Mouse (Mus musculus) urinary bladder, postnatal 4 days (tissue): Measurements from ENCODE around the gene Hnrnpab.

Experiments used
- DNase-seq, 2 experiments: peaks; one replicate each; pipeline ENCODE4 v3.0.0; 2021 to 2022; ENCODE audit warnings: low spot score in 2 of 2

Hnrnpab gene

DNA sequence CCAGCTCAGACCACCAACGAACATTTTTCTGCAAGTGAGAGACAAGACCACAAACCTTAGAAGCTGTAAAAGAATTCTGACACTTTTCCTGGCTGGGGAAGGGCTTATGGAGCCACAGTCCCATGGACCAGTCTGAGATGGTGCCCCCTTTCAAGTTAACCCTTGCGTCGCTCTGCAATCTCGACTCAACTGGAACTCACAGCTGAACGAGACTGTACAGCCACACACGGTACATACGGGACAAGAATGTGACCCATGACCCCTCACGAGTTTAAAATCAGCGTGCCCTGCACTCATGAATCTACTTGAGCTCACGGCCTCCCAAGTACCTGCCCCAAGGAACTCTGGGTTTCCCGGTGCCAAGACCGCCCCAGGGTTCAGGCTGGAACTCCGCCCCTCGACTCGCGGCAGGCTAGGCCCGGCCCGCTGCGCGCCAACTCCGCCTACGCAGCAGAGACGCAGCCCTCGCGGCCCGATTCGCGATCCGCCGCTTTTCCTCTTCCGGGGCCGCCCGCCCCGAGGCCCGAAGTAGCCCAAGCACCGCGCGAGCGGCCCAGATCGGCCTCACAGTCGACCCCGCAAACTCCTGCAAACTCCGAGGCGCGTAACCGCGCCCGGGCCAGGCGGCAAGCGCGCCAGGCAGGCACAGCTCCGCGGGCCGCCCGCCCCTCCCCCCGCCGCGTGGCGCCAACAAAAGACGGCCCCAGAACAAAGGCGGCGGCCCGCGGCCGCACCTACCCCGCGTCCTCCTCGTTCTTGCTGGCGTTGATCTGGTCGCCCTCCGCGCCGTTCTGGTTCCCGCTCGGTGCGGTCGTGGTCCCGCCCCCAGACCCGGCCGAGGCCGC lies 823 bp downstream of the Hnrnpab start:
- DNase-seq, result peak; percentile 85 to 88

DNA sequence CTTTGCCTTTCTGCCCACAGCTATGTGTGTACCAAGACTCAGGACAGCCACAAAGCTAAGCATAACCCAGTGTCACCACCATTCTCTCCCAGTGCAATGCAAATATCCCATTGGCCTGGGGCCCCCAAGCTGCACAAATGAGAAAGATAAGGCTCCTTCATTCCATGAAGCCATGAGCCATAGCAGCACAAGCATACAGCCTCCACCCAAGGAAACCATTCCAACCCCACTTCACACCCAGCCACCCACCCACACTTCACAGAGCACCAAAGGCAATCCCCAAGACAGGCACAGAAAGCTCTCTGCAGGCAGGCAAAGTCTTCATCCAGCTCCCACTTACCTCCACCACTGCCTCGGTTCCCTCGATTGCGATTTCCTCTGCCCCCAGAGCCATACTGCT lies 4.4 kb downstream of the Hnrnpab start:
- no peak for DNase-seq

DNA sequence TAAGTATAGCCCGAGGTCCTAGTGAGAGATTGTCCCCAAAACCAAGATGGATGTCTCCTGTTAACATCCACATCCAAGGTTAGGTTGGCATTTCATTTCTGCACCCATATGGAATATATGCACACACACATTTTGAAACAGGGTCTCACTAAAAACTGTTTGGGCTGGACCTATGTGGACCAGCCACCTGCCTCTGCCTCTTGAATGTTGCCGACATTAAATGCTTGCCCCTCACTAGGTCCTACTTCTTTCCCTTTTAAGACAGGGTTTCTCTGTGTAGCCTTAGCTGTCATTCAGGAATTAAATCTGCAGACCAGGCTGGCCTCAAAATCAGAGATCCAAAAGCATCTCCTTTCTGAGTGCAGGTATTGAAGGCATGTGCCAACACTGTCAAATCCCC lies 9.1 kb downstream of the Hnrnpab start:
- DNase-seq, result no peak

DNA sequence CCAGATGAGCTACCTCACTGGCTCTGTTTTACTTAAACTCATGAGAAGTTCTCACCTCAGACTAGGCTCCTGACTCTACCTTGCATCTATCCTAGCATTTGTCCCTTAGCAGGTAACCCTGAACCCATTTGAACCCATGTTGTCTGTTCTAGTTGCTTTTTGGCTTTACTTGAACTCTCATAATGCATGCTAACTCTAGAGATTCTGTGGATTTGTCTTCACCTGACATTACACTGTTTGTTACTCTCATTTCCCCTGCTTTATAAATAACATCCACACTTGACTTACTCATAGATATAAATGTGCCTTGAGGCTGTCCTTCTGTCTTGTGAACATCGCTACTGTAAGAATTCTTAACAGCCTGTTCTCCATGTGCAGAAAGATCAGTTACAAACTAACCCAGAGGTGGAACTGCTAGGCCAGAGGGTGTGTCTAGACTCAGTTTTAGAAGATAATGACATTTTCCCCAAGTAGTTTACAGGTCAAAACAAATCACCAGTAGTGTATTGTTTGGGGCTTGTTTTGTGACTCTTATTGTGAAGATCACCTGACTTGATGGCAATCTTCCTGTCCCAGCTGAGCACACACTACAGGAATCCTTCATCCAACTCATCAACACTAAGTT lies 11.1 kb downstream of the Hnrnpab start:
- DNase-seq, result no peak

DNA sequence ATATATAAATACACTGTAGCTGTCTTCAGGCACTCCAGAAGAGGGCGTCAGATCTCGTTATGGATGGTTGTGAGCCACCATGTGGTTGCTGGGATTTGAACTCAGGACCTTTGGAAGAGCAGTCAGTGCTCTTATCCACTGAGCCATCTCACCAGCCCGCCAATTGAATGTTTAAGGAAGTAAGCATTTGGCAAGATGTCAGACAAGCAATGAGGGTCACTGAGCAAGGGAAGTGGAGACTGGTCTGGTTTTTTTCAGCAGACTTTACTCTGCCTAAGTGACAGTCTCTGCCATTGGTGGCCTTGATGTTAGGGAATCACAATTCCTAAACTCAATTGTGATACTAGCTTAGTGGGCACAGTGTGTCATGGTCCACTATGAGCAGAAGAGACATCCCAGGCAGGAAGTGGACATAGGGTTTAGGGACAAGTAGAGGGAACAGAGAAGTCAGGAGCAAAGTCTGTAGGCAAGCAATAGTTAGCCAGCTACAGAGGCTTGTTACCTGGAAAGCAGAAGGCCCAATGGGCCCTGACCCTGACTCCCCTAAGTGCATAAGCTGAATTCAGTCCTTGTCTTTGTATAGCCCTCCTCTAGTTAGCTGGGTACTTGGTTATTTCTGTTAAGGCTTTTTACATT lies 11.8 kb downstream of the Hnrnpab start:
- DNase-seq, result no peak

DNA sequence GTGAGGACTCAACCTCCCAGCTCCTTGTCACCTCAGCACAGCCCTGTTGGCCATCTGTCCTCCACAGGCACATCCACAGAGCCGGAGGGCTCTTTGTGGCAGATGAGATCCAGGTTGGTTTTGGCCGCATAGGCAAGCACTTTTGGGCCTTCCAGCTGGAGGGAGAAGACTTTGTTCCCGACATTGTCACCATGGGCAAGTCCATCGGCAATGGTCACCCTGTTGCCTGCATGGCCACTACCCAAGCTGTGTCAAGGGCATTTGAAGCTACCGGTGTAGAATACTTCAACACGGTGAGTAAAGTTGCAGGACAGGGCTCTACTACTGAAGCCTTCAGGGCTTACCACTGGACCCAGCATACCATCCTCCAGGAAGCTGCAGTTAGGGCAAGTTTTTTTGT lies 12.8 kb downstream of the Hnrnpab start:
- no peak for DNase-seq

- no peak for DNase-seq
Observed at GRCm38 (mm10) chr11:51593368-51593767, 13.3 kb downstream of the Hnrnpab start.

DNA sequence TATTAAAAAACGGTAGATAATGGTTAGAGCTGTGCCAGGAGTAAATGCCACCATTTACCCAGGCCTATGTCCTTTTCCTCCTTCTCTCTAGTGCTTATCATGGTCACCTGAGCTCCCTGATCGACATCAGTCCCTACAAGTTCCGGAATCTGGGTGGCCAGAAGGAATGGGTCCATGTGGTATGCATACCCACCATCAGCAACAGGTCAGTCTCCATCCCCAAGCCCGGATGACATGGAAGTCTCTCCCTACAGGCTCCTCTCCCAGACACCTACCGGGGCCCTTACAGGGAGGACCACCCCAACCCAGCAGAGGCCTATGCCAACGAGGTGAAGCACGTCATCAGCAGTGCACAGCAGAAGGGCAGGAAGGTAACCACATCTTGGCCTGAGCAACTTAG lies 14.7 kb downstream of the Hnrnpab start:
- DNase-seq, result no peak

DNA sequence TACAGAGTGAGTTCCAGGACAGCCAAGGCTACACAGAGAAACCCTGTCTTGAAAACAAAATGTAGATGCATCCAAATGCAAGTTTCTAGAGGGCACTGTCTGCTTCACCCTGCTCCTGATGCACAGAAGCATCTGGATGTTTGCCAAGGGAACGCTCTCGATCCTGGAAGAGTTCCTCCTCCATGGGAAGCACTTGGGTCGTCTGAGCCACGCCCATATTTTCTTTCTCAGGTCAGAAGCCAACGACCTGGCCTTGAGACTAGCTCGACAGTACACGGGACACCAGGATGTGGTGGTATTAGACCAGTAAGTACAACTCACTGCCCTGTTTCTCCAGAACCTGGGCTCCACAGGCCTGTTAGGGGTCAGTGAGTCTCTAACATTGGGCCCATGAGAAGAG lies 15.5 kb downstream of the Hnrnpab start:
- DNase-seq, result no peak

DNA sequence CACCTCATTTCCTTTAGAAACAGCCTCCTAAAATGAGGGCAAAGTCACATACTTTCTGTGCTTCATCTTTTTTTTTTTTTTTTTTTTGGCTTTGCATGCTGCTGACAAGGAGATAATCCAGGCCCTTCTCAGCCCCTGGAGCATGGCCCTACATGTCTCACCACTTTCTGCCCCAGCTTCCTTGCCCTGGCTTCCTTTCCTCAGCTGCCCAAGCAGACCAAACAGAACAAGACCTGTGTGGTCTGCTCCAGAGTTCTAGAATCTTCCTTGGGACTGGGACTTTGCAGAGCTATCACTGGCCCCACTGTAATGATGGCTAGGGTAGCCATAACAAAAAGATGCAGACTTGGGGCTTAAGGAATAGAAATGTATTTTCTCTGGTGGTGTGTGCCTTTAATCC lies 16.6 kb downstream of the Hnrnpab start:
- no peak for DNase-seq

GRCm38 (mm10) chr11:51588833-51589232 lies 17.8 kb downstream of the Hnrnpab start:
- DNase-seq, result no peak

GRCm38 (mm10) chr11:51587059-51587458 lies 19.6 kb downstream of the Hnrnpab start:
- DNase-seq, result no peak

GRCm38 (mm10) chr11:51586411-51586810 lies 20.2 kb downstream of the Hnrnpab start:
- DNase-seq, result no peak

- no peak for DNase-seq
Observed at GRCm38 (mm10) chr11:51585608-51586252, 20.9 kb downstream of the Hnrnpab start.

GRCm38 (mm10) chr11:51584431-51585248 lies 22.0 kb downstream of the Hnrnpab start, which contains the start of gene Phykpl:
Phykpl (plus strand) TSS chr11:51584757.
- peak; percentile 96 to 97 for DNase-seq

GRCm38 (mm10) chr11:51584057-51584430 lies 22.6 kb downstream of the Hnrnpab start:
- DNase-seq, result peak in 1 of 2 experiments; percentile 28

DNA sequence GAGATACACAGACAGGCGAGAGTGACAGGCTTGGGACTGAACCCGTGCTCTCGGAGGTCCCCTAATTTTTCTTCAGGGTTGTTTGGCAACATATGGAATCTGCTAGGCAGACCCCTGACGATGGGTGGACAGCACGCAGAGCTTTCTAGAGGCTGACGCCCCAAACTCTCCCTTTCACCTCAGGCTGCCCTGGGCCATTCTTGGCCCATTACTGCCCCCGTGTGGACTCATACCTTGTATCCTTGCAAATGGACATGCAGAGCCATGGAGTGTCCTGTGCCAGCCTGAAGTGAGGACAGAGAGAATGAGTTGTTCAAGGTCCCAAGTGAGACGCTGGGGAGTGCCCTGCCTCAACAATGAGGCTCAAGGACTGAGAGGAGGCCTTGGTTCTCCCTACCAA lies 23.9 kb downstream of the Hnrnpab start:
- peak; percentile 55 to 73 for DNase-seq

GRCm38 (mm10) chr11:51579024-51579423 lies 27.6 kb downstream of the Hnrnpab start:
- DNase-seq, result no peak

GRCm38 (mm10) chr11:51577587-51577986 lies 29.1 kb downstream of the Hnrnpab start:
- DNase-seq, result no peak

DNA sequence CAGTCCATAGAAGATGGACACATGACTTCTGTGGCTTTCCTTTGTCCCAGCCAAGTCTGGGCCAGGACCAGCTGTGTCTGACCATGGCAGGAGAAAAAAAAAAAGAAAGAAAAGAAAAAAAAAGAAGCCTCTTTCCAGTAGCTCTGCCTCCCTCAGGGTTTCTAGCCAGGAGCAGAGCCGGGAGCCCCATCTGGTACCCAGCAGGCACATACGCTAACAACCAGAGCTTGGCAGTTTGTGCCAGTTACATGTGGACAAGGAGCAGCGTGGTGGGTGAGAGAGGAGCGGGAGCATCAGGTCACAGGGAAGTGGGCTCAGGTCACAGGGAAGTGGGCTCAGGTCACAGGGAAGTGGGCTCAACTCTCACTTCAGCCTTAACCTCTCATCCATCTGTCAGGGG lies 30.2 kb downstream of the Hnrnpab start:
- no peak for DNase-seq

DNA sequence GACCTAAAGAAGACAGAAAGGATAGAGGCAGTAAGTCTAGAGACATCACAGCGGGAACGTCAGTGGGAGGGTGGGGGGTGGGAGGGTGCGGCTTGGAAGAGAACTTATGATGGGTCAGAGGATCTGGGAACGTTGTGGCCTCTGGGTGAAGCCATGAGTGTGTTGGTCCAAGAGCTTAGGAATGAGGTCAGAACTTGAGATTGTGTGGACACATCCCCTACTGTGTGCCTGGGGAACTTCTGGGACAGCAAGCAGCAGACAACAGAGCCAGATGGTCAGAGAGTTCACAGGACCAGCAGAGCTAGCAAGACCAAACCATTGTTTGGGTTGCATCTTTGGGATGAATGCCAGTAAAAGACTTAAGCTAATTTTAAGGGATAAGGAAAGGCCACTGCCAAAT lies 37.8 kb downstream of the Hnrnpab start:
- DNase-seq, result no peak
